Comparison of ENCODE assay signal across 21 mouse cellular contexts in the genomic region with DNA sequence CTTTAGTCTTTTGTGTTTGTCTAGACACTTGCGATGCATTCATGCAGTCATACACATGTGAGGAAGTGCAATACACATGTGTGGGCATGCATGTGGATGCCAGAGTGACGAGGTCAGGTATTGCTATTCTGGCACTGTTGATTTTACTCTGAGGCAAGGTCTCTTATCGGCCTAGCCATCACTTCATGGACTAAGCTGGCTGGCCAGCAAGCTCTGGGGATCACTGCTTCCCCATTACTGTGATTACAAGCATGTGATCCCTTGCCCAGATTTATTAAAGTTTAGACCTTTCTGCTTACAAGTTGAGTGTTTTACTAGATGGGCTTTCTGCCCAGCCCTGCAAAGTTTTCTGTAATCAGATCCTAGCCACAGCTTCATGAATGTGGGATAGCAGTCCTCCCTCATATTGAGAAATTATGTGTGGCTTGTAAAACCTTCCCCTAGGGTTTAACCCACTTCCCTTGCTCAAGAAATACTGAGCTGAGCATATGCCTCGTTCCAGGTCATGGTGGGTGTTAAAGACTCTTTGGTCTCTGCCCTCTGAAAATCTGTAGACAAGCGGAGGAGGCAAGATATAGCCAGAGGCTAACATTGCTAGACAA. TPM values are rescaled to one million over a fixed set of nuclear protein-coding genes. Genes with fewer than 3 reads are reported as not detected.
DNase-seq lines count a peak whose midpoint lies in the region; ATAC-seq and TF ChIP-seq lines count a peak whose summit lies in the region.
"Had no signal": no experiment of that assay in that cellular context is flagged by ENCODE, and none has a peak within 500 bp of the region (broad histone marks: within the 10 kb centered on the region; RNA-seq: fewer than 3 reads in every experiment).

No protein-coding gene starts in this region.

- H3K4me1 ChIP-seq in kidney, postnatal 0 days (replicated peaks; ENCODE audit: insufficient read depth, low read length): no peaks in the 10 kb centered on the region
- H3K4me1 ChIP-seq: heart, embryonic 15.5 days; midbrain, embryonic 13.5 days had no signal

- no peaks in the 10 kb centered on the region for H3K27me3 ChIP-seq in kidney, postnatal 0 days (ENCODE audit: insufficient read depth, low read length)
- H3K27me3 ChIP-seq: heart, embryonic 15.5 days; midbrain, embryonic 13.5 days; Patski had no signal

- DNase-seq in kidney, postnatal 0 days (ENCODE audit: low spot score): peak; percentile 84
- no peak for DNase-seq in kidney, postnatal 25 days
- peak; percentile 20 to 45 for DNase-seq in urinary bladder, postnatal 36 days (ENCODE audit: low spot score in 2 of 2)
- DNase-seq in urinary bladder, postnatal 10 days (ENCODE audit: low spot score): no peak
- peak; percentile 13 to 46 for DNase-seq in kidney, postnatal 4 days
- no peak for DNase-seq in thymus, postnatal 0 days (ENCODE audit: low spot score)
- no peak for DNase-seq in lung, postnatal 14 days
- DNase-seq in embryo, embryonic 9.5 days (ENCODE audit: extremely low spot score): no peak
- DNase-seq: cerebellum, adult 9-10 months; heart, adult 11 months; liver; lung, embryonic 14.5 days; thymus, postnatal 36 days had no signal

- ATAC-seq in kidney, postnatal 0 days (replicated peaks; ENCODE audit: low FRiP score, low read depth): no peak
- ATAC-seq: forebrain, embryonic 16.5 days; hindbrain, postnatal 0 days; midbrain, embryonic 13.5 days; Patski had no signal

- H3K4me3 ChIP-seq in kidney, postnatal 0 days (replicated peaks; ENCODE audit: low read depth, low read length): no peak overlapping the region
- H3K4me3 ChIP-seq: erythroblast, embryonic 14.5 days; heart, embryonic 15.5 days; left cerebral cortex, adult 2 months; midbrain, embryonic 13.5 days had no signal

- no peak overlapping the region for H3K9ac ChIP-seq in kidney, postnatal 0 days (ENCODE audit: low read depth, low read length)
- H3K9ac ChIP-seq: heart, embryonic 15.5 days; lung, embryonic 14.5 days; midbrain, embryonic 13.5 days had no signal

- H3K4me2 ChIP-seq in kidney, postnatal 0 days (ENCODE audit: low read length): no peak overlapping the region
- H3K4me2 ChIP-seq: heart, embryonic 15.5 days; lung, embryonic 14.5 days; midbrain, embryonic 13.5 days had no signal

- no peaks in the 10 kb centered on the region for H3K36me3 ChIP-seq in kidney, postnatal 0 days (ENCODE audit: insufficient read depth, low read length)
- H3K36me3 ChIP-seq: heart, embryonic 15.5 days; midbrain, embryonic 13.5 days had no signal

- 34% methylated on average over 5 of the region's 5 CpGs for WGBS in kidney, postnatal 0 days

- no peaks in the 10 kb centered on the region for H3K9me3 ChIP-seq in kidney, postnatal 0 days (replicated peaks; ENCODE audit: low read length)
- H3K9me3 ChIP-seq: heart, embryonic 15.5 days; midbrain, embryonic 13.5 days had no signal

- H3K27ac ChIP-seq in kidney, postnatal 0 days: no peak overlapping the region
- H3K27ac ChIP-seq: heart, embryonic 15.5 days; hindbrain, postnatal 0 days; left cerebral cortex, adult 2 months; macrophage; midbrain, embryonic 13.5 days had no signal

- TF ChIP-seq CTCF in kidney, postnatal 0 days (IDR thresholded peaks at IDR 0.05; ENCODE audit: low read depth): no peak

RNA-seq across cellular contexts. Expression of a gene that starts 17.2 kb away (rescaled TPM):
- 22.0 and 29.1 TPM in 2 replicates for polyA plus RNA-seq in kidney, postnatal 0 days (2015; fragmentation: Nextera tagmentation; extraction: Ambion mirVana)
- polyA plus RNA-seq in thymus, postnatal 0 days (2015; fragmentation: Nextera tagmentation; extraction: Ambion mirVana): 18.4 and 19.4 TPM in 2 replicates

RNA-seq across cellular contexts. Expression of a gene that starts 44.2 kb away (rescaled TPM):
- 6.4 and 7.0 TPM in 2 replicates for polyA plus RNA-seq in kidney, postnatal 0 days (2015; fragmentation: Nextera tagmentation; extraction: Ambion mirVana)
- 17.6 and 20.8 TPM in 2 replicates for polyA plus RNA-seq in thymus, postnatal 0 days (2015; fragmentation: Nextera tagmentation; extraction: Ambion mirVana)

Comparison
In these comparisons a context has a peak if more than half of its experiments do, and no peak if none do; other contexts are left out.
1. DNase-seq: peak in kidney, postnatal 0 days (single experiment), urinary bladder, postnatal 36 days (2 of 2) and kidney, postnatal 4 days (2 of 2); none in kidney, postnatal 25 days (0 of 2), urinary bladder, postnatal 10 days (single experiment), thymus, postnatal 0 days (single experiment), lung, postnatal 14 days (single experiment) and embryo, embryonic 9.5 days (single experiment).